Mouse (Mus musculus) kidney, embryonic 15.5 days (tissue): ENCODE measurements around the gene BC067074. TPM values are rescaled to one million over a fixed set of nuclear protein-coding genes. Genes with fewer than 3 reads are reported as not detected.

ENCODE experiments used
- ATAC-seq: fragments of 200-750 bp; cut with Nextera tagmentation; replicated peaks from 2 replicates; pipeline ENCODE4 v1.8.0; 2017; ENCODE audit warnings: moderate TSS enrichment; ENCODE audit not compliant: low FRiP score
- H3K27ac ChIP-seq: fragments of 300-500 bp; sonication (generic); 2 replicates; pipeline ENCODE4 v1.5.1; 2015; ENCODE audit warnings: mild to moderate bottlenecking, inconsistent platforms
- H3K27me3 ChIP-seq: fragments of 300-500 bp; sonication (generic); 2 replicates; pipeline ENCODE4 v1.6.1; 2015; ENCODE audit warnings: inconsistent platforms
- H3K36me3 ChIP-seq: fragments of 300-500 bp; sonication (generic); 2 replicates; pipeline ENCODE4 v1.6.1; 2015; ENCODE audit warnings: inconsistent platforms
- H3K4me1 ChIP-seq: fragments of 300-500 bp; sonication (generic); 2 replicates; pipeline ENCODE4 v1.6.1; 2015; ENCODE audit warnings: inconsistent platforms
- H3K4me2 ChIP-seq: fragments of 300-500 bp; sonication (generic); 2 replicates; pipeline ENCODE4 v1.6.1; 2015; ENCODE audit warnings: moderate library complexity, mild to moderate bottlenecking, inconsistent platforms
- H3K4me3 ChIP-seq: fragments of 300-500 bp; sonication (generic); replicated peaks from 2 replicates; pipeline ENCODE4 v1.5.1; 2015; ENCODE audit warnings: mild to moderate bottlenecking, inconsistent platforms
- H3K9ac ChIP-seq: fragments of 300-500 bp; sonication (generic); 2 replicates; pipeline ENCODE4 v1.6.1; 2015; ENCODE audit warnings: mild to moderate bottlenecking, inconsistent platforms
- H3K9me3 ChIP-seq: fragments of 300-500 bp; sonication (generic); replicated peaks from 2 replicates; pipeline ENCODE4 v1.6.1; 2016; ENCODE audit warnings: inconsistent platforms
- WGBS: fragments of 180-500 bp; shearing (Covaris S2); methylation state at CpG from one replicate; pipeline ENCODE4 v1.1.7; 2015; ENCODE audit warnings: mixed read lengths; 5-methylcytosine and 5-hydroxymethylcytosine counted together
- polyA plus RNA-seq: library from polyadenylated mRNA; unstranded; fragments of >200 nt; fragmentation: Nextera tagmentation; extraction: Ambion mirVana; gene quantifications from 2 replicates; pipeline ENCODE4 v1.2.1, GENCODE M21; 2015

BC067074 gene
- polyA plus RNA-seq, 1 experiment from 2014 or later, result 5.2 TPM

- Histone ChIP-seq H3K27me3 (no peaks in the 10 kb centered on the region), H3K9me3 (no peaks in the 10 kb centered on the region), H3K4me3 (no peak overlapping the region), H3K4me1 (no peaks in the 10 kb centered on the region), H3K36me3 (no peaks in the 10 kb centered on the region), H3K27ac (no peak overlapping the region), H3K4me2 (no peak overlapping the region), H3K9ac (no peak overlapping the region)
- 88% methylated on average over 7 of the region's 7 CpGs for WGBS
- ATAC-seq, result no peak
Observed at GRCm38 (mm10) chr13:113287141-113287540, 5.8 kb upstream of the BC067074 start.

GRCm38 (mm10) chr13:113288210-113289197 lies 4.5 kb upstream of the BC067074 start:
- Histone ChIP-seq H3K9me3 (no peaks in the 10 kb centered on the region), H3K27ac (no peak overlapping the region), H3K36me3 (no peaks in the 10 kb centered on the region), H3K4me2 (no peak overlapping the region), H3K9ac (no peak overlapping the region), H3K4me3 (no peak overlapping the region), H3K27me3 (0 out of 2 replicates have a peak, but pooled peaks cover 2% of the 10 kb centered on the region), H3K4me1 (peaks cover 9% of the 10 kb centered on the region)
- 76% methylated on average over 7 of the region's 7 CpGs for WGBS
- no peak for ATAC-seq

- ATAC-seq, result no peak
- peaks cover 7% of the 10 kb centered on the region; the same call in 1 of the 2 replicates for H3K27me3 ChIP-seq
- 60% methylated on average over 4 of the region's 4 CpGs for WGBS
- H3K4me2 ChIP-seq, result no peak overlapping the region
- H3K4me1 ChIP-seq, result peaks cover 16% of the 10 kb centered on the region
- no peak overlapping the region for H3K4me3 ChIP-seq
- no peaks in the 10 kb centered on the region for H3K9me3 ChIP-seq
- H3K36me3 ChIP-seq, result no peaks in the 10 kb centered on the region
- H3K27ac ChIP-seq, result no peak overlapping the region
- no peak overlapping the region for H3K9ac ChIP-seq
Observed at GRCm38 (mm10) chr13:113289760-113290159, 3.2 kb upstream of the BC067074 start.

GRCm38 (mm10) chr13:113292001-113292400 lies 958 bp upstream of the BC067074 start:
- H3K36me3 ChIP-seq, result no peaks in the 10 kb centered on the region
- H3K4me3 ChIP-seq, result no peak overlapping the region
- H3K27ac ChIP-seq, result no peak overlapping the region
- peaks cover 7% of the 10 kb centered on the region; the same call in 1 of the 2 replicates for H3K27me3 ChIP-seq
- no peak overlapping the region for H3K4me2 ChIP-seq
- H3K9me3 ChIP-seq, result no peaks in the 10 kb centered on the region
- no peak overlapping the region for H3K9ac ChIP-seq
- H3K4me1 ChIP-seq, result peaks cover 25% of the 10 kb centered on the region
- WGBS, result 93% methylated on average over 8 of the region's 8 CpGs
- ATAC-seq, result no peak

GRCm38 (mm10) chr13:113293707-113294432 lies 911 bp downstream of the BC067074 start:
- peaks cover 25% of the 10 kb centered on the region for H3K4me1 ChIP-seq
- H3K4me2 ChIP-seq, result peak overlapping the region; percentile 92
- H3K9me3 ChIP-seq, result no peaks in the 10 kb centered on the region
- H3K27ac ChIP-seq, result no peak overlapping the region
- H3K9ac ChIP-seq, result peak overlapping the region; percentile 74
- no peaks in the 10 kb centered on the region for H3K36me3 ChIP-seq
- WGBS, result 59% methylated on average over 11 of the region's 11 CpGs
- peak overlapping the region; percentile 68 for H3K4me3 ChIP-seq
- no peak for ATAC-seq
- peaks cover 7% of the 10 kb centered on the region; the same call in 1 of the 2 replicates for H3K27me3 ChIP-seq

- H3K4me2 ChIP-seq, result no peak overlapping the region
- peaks cover 7% of the 10 kb centered on the region; the same call in 1 of the 2 replicates for H3K27me3 ChIP-seq
- H3K27ac ChIP-seq, result 0 out of 2 replicates have a peak overlapping the region, but pooled peaks have one; percentile 13
- no peaks in the 10 kb centered on the region for H3K9me3 ChIP-seq
- WGBS, result 67% methylated on average over 10 of the region's 10 CpGs
- no peak overlapping the region for H3K4me3 ChIP-seq
- ATAC-seq, result 0 out of 2 replicates have a peak, but pooled peaks have one; percentile 27
- peaks cover 25% of the 10 kb centered on the region for H3K4me1 ChIP-seq
- H3K36me3 ChIP-seq, result no peaks in the 10 kb centered on the region
- no peak overlapping the region for H3K9ac ChIP-seq
Observed at GRCm38 (mm10) chr13:113295817-113296485, 3.0 kb downstream of the BC067074 start.

- H3K4me1 ChIP-seq, result no peaks in the 10 kb centered on the region
- no peak overlapping the region for H3K4me2 ChIP-seq
- no peaks in the 10 kb centered on the region for H3K9me3 ChIP-seq
- H3K27ac ChIP-seq, result no peak overlapping the region
- H3K36me3 ChIP-seq, result no peaks in the 10 kb centered on the region
- no peak for ATAC-seq
- no peaks in the 10 kb centered on the region for H3K27me3 ChIP-seq
- H3K9ac ChIP-seq, result no peak overlapping the region
- WGBS, result 92% methylated on average over 4 of the region's 4 CpGs
- H3K4me3 ChIP-seq, result no peak overlapping the region
Observed at GRCm38 (mm10) chr13:113306581-113306980, 13.6 kb downstream of the BC067074 start.

GRCm38 (mm10) chr13:113319588-113319987 lies 26.6 kb downstream of the BC067074 start:
- Histone ChIP-seq H3K27ac (no peak overlapping the region), H3K9ac (no peak overlapping the region), H3K4me1 (no peaks in the 10 kb centered on the region), H3K4me2 (no peak overlapping the region), H3K4me3 (no peak overlapping the region), H3K27me3 (no peaks in the 10 kb centered on the region), H3K9me3 (no peaks in the 10 kb centered on the region), H3K36me3 (peaks cover 3% of the 10 kb centered on the region; the same call in 1 of the 2 replicates)
- 85% methylated on average over 5 of the region's 5 CpGs for WGBS
- no peak for ATAC-seq

- WGBS, result 19% methylated on average over 6 of the region's 6 CpGs
- H3K4me3 ChIP-seq, result no peak overlapping the region
- ATAC-seq, result 0 out of 2 replicates have a peak, but pooled peaks have one; percentile 29
- no peak overlapping the region for H3K27ac ChIP-seq
- H3K4me1 ChIP-seq, result no peaks in the 10 kb centered on the region
- H3K27me3 ChIP-seq, result no peaks in the 10 kb centered on the region
- no peaks in the 10 kb centered on the region for H3K9me3 ChIP-seq
- no peak overlapping the region for H3K4me2 ChIP-seq
- no peak overlapping the region for H3K9ac ChIP-seq
- H3K36me3 ChIP-seq, result peaks cover 3% of the 10 kb centered on the region; the same call in 1 of the 2 replicates
Observed at GRCm38 (mm10) chr13:113321972-113322371, 29.0 kb downstream of the BC067074 start.

- 94% methylated on average over 3 of the region's 3 CpGs for WGBS
Observed at GRCm38 (mm10) chr13:113324241-113324640, 31.3 kb downstream of the BC067074 start.

GRCm38 (mm10) chr13:113325678-113326077 lies 32.7 kb downstream of the BC067074 start:
- ATAC-seq, result no peak
- H3K4me1 ChIP-seq, result no peaks in the 10 kb centered on the region
- H3K27ac ChIP-seq, result no peak overlapping the region
- peaks cover 4% of the 10 kb centered on the region for H3K36me3 ChIP-seq
- 0 out of 2 replicates have a peak, but pooled peaks cover 3% of the 10 kb centered on the region for H3K9me3 ChIP-seq
- H3K27me3 ChIP-seq, result no peaks in the 10 kb centered on the region
- H3K9ac ChIP-seq, result no peak overlapping the region
- WGBS, result 85% methylated on average over 3 of the region's 3 CpGs
- no peak overlapping the region for H3K4me3 ChIP-seq
- H3K4me2 ChIP-seq, result no peak overlapping the region

More at GRCm38 (mm10) chr13:113324241-113324640, 31.3 kb downstream of the BC067074 start:
- H3K4me2 ChIP-seq, result no peak overlapping the region
- H3K27ac ChIP-seq, result no peak overlapping the region
- no peak overlapping the region for H3K9ac ChIP-seq
- no peaks in the 10 kb centered on the region for H3K9me3 ChIP-seq
- no peaks in the 10 kb centered on the region for H3K4me1 ChIP-seq
- no peak for ATAC-seq
- no peak overlapping the region for H3K4me3 ChIP-seq
- no peaks in the 10 kb centered on the region for H3K36me3 ChIP-seq
- H3K27me3 ChIP-seq, result no peaks in the 10 kb centered on the region
